Mouse (Mus musculus) kidney, adult 18-20 months (tissue): ENCODE measurements around the gene Ppp1r10.
"Not testable (repeated sequence)": the region's sequence is repeated elsewhere in the genome, so short reads cannot be mapped to it uniquely, and the experiment has no call there.

Experiments
- DNase-seq: peaks from one replicate; pipeline ENCODE4 v3.0.0; 2021

The Ppp1r10 gene

GRCm38 (mm10) chr17:35932608-35933007 lies 16.4 kb downstream of the Ppp1r10 start:
- no peak for DNase-seq

GRCm38 (mm10) chr17:35935763-35936162 lies 19.5 kb downstream of the Ppp1r10 start:
- not testable (repeated sequence) for DNase-seq

- peak; percentile 57 for DNase-seq
Measured at GRCm38 (mm10) chr17:35937700-35938348, 21.6 kb downstream of the Ppp1r10 start.

GRCm38 (mm10) chr17:35939108-35939507 lies 22.9 kb downstream of the Ppp1r10 start:
- DNase-seq: no peak

- no peak for DNase-seq
Measured at GRCm38 (mm10) chr17:35939941-35940340, 23.7 kb downstream of the Ppp1r10 start.

GRCm38 (mm10) chr17:35950946-35951345 lies 34.7 kb downstream of the Ppp1r10 start:
- DNase-seq: not testable (repeated sequence)

GRCm38 (mm10) chr17:35952559-35952958 lies 36.3 kb downstream of the Ppp1r10 start:
- DNase-seq: not testable (repeated sequence)

- DNase-seq: no peak
Measured at GRCm38 (mm10) chr17:35954665-35955064, 38.4 kb downstream of the Ppp1r10 start.

DNA sequence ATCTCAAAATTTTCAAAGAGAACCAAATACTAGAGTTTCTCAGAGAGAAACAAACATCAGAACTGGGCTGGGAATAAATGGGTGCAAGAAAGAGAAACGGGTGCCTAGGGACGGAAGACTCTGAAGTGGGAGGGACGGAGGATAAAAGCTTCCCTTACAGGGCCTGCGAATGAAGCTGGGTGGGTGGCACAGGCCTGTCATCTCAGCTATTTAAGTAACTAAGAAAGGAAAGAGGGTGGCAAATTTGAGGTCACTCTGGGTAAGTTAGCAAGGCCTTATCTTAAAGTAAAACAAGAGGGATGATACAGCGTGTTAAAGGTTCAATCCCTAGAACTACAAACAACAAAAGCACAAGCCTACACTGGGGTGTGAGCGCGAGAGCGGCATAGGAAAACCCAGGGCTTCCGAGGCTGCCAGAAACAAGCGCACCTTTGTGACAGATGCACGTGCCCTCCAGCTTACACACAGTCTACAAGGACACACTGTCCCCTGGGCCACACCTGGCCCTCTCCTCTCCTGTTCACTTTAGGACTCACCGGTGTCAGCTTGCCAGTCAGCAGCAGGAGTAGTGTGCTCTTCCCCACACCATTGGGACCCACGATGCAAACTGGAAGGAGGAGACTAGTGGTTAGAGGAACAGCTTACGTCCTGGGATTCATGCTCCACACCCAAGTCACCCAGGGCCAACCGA lies 42.4 kb downstream of the Ppp1r10 start:
- DNase-seq: no peak

GRCm38 (mm10) chr17:35963279-35963678 lies 47.0 kb downstream of the Ppp1r10 start:
- DNase-seq: no peak

DNA sequence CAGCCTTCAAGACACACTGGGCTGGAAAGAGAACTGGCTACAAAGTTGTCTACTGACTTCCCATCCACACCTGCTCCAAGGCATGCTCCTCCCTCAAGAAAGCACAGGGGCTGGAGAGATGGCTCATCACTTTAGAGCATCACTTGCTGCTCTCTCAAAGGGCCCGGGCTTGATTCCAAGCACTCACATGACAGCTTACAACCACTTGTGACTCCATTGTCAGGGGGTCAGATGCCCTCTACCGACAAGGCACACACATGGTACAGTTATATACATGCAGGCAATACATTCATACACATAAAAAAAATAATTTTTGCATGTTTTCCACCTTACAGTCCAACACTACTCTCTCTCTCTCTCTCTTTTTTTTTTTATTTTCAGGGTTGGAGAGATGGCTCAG lies 51.4 kb downstream of the Ppp1r10 start:
- DNase-seq: no peak

GRCm38 (mm10) chr17:35969418-35970389 lies 53.5 kb downstream of the Ppp1r10 start, which contains the start of gene Abcf1:
TSS of gene Abcf1 (minus strand) at chr17:35969761.
- DNase-seq: peak; percentile 99

GRCm38 (mm10) chr17:35972131-35972530 lies 55.9 kb downstream of the Ppp1r10 start:
- no peak for DNase-seq

GRCm38 (mm10) chr17:35978811-35979400 lies 62.7 kb downstream of the Ppp1r10 start:
- DNase-seq: no peak

DNA sequence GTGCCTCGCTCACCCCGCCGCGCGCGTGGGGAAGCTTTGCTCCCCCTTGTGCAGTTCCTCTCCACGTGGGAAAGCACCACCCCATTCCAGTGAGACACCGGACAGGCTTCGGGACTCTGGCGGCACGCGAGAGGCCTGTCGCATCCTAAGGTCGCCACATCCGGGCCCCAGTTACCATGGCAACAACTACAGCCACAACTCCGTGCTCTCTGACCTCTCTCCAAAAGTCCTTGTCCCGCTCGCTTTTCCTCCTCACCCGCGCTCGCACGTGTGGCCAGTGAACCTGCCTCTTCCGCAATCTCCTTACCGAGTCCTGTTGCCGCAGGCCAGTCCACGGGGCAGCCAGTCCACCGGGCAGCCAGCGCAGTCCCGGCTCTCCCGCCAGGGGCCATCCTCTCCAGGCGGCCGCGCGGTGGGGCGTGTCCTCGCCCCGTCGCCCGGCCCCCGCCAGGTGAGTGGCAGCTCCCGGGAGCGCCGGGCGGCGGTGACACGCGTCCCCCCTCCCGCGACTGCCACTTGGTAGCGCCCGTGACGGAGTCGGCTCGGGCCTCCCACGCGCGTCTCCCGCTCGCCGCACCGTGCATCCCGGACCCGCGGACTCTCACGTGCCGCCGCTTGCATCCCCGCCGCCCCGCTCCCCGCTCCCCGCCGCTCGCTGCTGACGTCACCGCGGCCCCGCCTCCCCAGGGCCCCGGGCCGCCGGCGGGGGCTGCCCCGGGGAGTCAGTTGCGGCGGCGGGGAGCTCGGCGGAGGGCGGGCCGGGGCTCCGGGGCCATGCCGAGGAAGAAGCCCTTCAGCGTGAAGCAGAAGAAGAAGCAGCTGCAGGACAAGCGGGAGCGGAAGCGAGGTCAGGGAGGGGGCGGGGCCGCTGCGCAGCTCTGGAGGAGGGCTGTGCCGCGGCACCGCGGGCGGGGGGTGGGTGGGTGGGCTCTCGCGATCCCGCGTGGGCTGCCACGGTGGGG lies 63.4 kb downstream of the Ppp1r10 start, which contains the start of the genes Gnl1 and Prr3:
Gene Gnl1 (plus strand): TSS at position 451 of the 962 bp plus-strand sequence.
Gene Prr3 (minus strand): TSS at position 836 of the 962 bp plus-strand sequence.
- DNase-seq: peak; percentile 96

DNA sequence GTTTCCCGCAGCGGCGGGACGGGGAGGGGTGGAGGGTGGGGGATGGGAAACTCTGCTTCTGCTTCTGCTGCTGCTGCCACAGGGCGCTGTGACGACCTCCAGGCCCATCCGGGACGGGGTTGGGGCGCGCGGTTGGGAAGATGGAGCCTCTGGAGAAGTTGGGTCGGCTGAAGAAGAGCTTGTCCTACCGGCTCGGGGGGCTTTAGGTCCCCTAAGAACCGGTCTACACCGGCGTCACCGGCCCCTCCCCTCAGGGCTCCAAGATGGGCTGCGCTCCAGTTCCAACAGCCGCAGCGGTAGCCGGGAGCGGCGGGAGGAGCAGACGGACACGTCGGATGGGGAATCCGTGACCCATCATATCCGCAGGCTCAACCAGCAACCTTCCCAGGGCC lies 64.1 kb downstream of the Ppp1r10 start:
- DNase-seq: peak; percentile 62

GRCm38 (mm10) chr17:35981776-35982175 lies 65.5 kb downstream of the Ppp1r10 start:
- no peak for DNase-seq
